Mouse (Mus musculus) erythroblast, embryonic 14.5 days (primary cell): ENCODE results near the gene Itpk1.

Experiments
- GATA1 ChIP-seq: IDR thresholded peaks from 2 replicates; pipeline ENCODE4 v1.6.1; 2012; ENCODE audit warnings: low read length, inconsistent platforms, mixed read lengths
- TAL1 ChIP-seq: IDR thresholded peaks from 3 replicates; pipeline ENCODE4 v1.6.1; 2012; ENCODE audit warnings: low read length, inconsistent platforms, mixed read lengths

DNA sequence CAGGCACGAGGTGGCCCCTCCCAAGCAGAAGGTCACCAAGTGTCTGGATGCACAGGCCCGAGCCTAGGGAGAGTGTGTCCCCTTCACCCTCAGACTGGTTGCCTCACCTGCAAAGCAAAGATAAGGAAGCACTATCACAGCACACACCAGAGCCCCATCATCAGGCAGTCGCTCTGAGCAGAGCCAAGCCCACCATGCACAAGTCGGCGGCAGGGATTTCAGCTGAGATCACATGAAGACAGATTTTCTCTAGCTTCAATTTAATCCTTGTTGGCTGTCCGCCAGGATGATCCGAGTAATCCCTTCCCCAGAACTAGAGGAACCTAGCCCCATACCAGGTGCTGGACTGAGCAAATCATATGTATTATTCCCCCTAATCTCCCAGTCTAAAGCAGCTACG lies 73.0 kb downstream of the Itpk1 start:
- TF ChIP-seq GATA1 = no peak
- no peak for TF ChIP-seq TAL1
